Mouse (Mus musculus) hindbrain, embryonic 15.5 days (tissue): ENCODE results near the gene Vps26a. TPM values are rescaled to one million over a fixed set of nuclear protein-coding genes. Genes with fewer than 3 reads are reported as not detected.

Experiments used
- polyA plus RNA-seq: library from polyadenylated mRNA; unstranded; fragments of >200 nt; fragmentation: Nextera tagmentation; extraction: Ambion mirVana; gene quantifications from 2 replicates; pipeline ENCODE4 v1.2.1, GENCODE M21; 2015

Gene Vps26a
- polyA plus RNA-seq, 1 experiment from 2014 or later, result 53.9 TPM

Other genes with a start within 250 kb of the Vps26a start
- gene Tacr2, start 234.4 kb downstream of the Vps26a start, polyA plus RNA-seq, result 0.07 TPM in 1 of 2 replicates, not detected in the other
- gene Hk1, start 106.9 kb downstream of the Vps26a start, polyA plus RNA-seq, result 128 and 140 TPM in 2 replicates
- gene Hkdc1, start 64.3 kb downstream of the Vps26a start, polyA plus RNA-seq, result 0.59 and 0.97 TPM in 2 replicates
- 0.91 and 0.98 TPM in 2 replicates for gene 4930507D05Rik, start 37.3 kb downstream of the Vps26a start, polyA plus RNA-seq
- gene Supv3l1, start 37.1 kb downstream of the Vps26a start, polyA plus RNA-seq, result 21.3 and 21.5 TPM in 2 replicates
- gene Srgn, start 40.6 kb upstream of the Vps26a start, polyA plus RNA-seq, result 10.1 and 11.5 TPM in 2 replicates
- 73.3 and 77.9 TPM in 2 replicates for gene Kif1bp, start 91.7 kb upstream of the Vps26a start, polyA plus RNA-seq
- 12.4 and 12.9 TPM in 2 replicates for gene Ddx21, start 115.5 kb upstream of the Vps26a start, polyA plus RNA-seq
- 82.8 and 83.0 TPM in 2 replicates for gene Ddx50, start 164.4 kb upstream of the Vps26a start, polyA plus RNA-seq
- 3.6 and 3.8 TPM in 2 replicates for gene Stox1, start 239.3 kb upstream of the Vps26a start, polyA plus RNA-seq